Mouse (Mus musculus) regulatory T cell (primary cell): ENCODE data around the gene Dlx3.

Source experiments
- in situ Hi-C: fragments of 300-600 bp; cut with MboI, MseI; formaldehyde crosslinking; loops from one replicate; pipeline ENCODE4 v1.15.1; 2025; ENCODE audit warnings: high pct_unique_total_duplicates

The Dlx3 gene

GRCm38 (mm10) chr11:95087301-95088228 lies 32.4 kb upstream of the Dlx3 start:
- in situ Hi-C loops: no loop called here

DNA sequence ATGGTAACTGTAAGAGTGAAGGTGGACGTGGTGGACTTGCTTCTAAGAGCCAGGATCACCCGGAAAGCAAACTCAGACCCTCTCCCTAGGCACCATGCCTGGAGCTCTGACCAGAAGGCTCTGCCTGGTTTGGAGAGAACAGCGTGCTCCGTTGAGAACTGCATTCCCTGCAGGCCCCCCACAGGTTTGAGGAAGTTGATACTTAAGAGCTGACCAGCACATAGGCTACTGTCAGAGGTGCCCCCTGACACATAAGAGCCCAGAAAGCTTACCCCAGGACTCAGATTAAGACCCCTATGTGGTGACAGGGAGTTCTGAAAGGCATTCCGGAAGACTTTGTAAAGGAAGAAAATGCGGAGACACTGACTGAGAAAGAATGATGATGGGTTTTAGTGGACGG lies 31.6 kb upstream of the Dlx3 start:
- in situ Hi-C loops: no loop called here

DNA sequence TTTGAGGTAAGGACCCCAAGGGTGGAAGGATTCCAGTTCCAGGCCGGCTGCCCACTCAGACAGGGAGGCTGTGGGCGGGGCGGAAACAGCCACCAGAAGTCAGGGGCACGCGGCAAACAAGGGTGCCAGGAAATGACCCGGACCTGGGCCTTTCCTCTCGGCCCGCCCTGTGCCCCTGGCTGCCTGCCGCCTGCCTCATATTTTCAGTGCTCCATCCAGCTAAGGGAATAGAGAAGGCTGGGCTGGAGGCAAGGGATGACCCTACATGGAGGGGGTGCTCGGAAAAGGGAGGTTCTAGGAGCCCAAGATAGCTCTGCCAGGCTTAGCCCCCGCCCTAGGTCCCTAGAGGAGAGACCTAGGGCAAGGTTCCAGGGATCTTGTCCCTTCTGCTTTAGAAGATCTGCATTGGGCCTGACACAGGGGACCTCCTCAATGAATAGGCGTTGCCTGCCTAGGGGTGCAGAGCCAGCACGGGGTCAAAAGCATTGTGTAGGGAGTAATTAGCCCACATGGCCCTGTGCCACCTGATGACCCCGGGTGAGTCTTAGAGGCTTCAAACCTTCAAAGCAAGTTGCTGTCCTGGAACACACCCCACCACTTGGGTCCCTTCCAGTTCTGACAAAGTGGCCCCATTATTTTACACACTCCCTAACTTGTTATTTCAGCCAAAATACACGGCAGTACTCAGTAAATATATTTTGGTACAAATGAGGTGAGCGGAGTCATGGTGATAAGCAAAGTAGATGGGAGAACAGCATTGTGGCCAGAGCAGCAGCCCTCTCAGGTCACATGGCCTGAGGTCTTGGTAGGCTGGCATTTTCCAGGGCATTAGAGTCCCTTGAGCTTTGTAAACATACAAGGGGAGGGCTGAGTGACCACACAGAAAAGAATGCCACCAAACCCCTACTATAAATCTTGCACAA lies 30.8 kb upstream of the Dlx3 start:
- in situ Hi-C loops: no loop called here

DNA sequence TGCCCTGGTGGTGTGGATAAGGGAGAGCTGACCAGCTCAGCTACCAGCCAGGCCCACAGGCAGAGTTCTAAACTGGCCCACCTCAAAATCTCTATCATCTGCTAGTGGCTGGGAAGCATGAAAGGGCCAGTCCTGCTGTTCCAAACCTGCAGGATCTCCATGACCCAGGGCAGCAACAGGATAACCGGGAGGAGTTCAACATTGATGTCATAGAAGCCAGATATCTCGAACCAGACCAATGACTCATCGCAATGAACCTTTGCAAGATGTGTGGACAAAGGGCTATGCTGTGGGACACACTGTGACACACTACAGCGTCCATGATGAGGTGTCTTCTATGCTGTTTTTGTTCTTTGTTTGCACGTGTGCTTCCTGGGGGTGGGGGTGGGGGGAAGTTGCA lies 26.8 kb upstream of the Dlx3 start:
- in situ Hi-C loops: no loop called here

DNA sequence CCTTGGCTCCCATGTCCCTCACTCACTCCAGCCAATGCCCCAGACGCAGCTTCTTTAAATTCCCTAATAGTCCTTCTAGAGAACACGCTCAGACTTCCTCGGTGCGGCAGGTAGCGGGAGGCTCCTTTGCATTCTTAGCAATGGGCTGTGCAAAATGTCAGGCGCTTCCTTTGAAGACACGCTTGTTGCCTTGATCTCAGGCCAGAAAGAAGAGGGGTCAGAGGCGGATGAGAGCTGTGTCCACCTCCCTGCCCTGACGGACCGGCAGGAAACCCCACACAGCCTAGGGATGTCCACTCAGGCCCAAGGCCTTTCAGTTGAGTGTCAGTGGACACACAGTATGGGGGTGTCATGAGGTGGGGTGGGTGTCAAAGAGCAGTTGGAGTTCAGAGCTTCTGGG lies 24.3 kb upstream of the Dlx3 start:
- in situ Hi-C loops: no loop called here

DNA sequence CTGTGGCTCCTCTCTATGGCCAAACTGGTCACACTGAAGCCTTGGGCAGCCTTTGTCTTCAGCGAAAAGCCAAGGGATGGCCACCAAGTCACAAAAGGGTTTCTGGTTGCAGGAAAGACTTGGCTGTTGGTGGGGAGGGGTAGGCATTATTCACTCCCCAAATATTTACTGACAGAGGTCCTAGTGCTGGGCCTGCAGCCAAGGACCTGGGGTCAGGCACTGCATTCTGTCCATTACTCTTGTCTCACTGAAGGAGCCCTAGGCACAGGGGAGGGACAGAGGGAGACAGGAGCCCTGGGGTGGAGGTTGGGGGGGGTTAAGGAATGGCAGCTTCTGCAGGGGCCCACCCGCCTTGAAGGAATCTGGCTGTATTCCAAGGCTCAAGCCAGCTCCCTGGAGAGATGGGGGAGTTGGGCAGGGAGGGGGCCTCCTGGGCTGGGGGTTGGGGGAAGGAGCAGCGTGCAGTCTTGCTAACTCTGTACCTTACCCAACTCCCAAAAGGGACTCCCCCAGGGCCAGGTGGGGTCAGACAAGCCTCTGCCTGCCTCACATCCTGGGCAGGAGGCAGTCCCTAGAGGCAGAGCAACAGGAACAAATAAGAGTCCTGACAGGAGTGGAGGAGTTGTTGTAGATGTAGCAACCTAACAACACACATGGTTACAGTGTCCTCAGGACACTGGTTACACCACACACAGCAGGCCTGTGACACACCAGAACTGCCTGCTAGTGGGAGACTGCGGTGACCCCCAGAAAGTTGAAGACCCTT lies 23.1 kb upstream of the Dlx3 start:
- in situ Hi-C loops: no loop called here

DNA sequence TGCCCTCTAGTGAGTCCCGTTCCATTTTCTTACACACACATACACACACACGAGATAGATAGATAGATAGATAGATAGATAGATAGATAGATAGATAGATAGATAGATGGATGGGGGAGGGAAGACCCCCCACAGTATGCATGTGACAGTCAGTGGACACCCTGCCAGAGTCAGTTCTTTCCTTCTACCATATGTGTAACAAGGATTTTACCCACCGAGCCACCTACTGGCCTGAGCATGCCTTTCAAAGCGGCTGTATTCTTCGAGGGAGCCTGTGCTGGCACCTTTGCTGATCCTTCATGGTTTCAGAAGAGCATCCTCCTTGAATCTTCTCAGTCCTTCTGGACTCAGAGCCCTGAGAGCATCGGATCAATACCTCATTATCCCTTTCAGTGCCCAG lies 22.0 kb upstream of the Dlx3 start:
- in situ Hi-C loops: no loop called here

- in situ Hi-C loops: no loop called here
Measured at GRCm38 (mm10) chr11:95098346-95099095, 21.4 kb upstream of the Dlx3 start.

- in situ Hi-C loops: no loop called here
Measured at GRCm38 (mm10) chr11:95100393-95100792, 19.5 kb upstream of the Dlx3 start.

GRCm38 (mm10) chr11:95101071-95101788 lies 18.7 kb upstream of the Dlx3 start:
- in situ Hi-C loops: no loop called here

GRCm38 (mm10) chr11:95102161-95102904 lies 17.6 kb upstream of the Dlx3 start:
- in situ Hi-C loops: no loop called here

DNA sequence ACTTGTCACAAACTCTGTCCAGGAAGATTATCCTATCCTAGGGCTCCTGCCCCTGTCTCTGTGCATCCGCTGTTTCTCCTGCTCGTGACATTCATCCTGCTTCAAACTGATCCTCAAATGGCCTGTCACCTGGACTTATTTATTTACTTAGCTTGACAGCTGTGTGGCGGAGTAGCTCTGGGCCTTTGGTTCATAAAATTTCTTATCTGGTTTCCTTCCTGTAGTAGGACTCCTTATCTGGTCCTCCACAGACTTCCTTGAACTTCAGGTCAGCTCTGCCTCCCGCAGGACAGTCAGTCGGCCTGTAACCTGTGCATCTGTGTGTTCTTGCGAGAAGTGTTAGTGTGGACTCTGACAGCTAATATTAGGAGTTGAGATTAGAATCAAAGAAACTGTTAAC lies 15.7 kb upstream of the Dlx3 start:
- in situ Hi-C loops: no loop called here

DNA sequence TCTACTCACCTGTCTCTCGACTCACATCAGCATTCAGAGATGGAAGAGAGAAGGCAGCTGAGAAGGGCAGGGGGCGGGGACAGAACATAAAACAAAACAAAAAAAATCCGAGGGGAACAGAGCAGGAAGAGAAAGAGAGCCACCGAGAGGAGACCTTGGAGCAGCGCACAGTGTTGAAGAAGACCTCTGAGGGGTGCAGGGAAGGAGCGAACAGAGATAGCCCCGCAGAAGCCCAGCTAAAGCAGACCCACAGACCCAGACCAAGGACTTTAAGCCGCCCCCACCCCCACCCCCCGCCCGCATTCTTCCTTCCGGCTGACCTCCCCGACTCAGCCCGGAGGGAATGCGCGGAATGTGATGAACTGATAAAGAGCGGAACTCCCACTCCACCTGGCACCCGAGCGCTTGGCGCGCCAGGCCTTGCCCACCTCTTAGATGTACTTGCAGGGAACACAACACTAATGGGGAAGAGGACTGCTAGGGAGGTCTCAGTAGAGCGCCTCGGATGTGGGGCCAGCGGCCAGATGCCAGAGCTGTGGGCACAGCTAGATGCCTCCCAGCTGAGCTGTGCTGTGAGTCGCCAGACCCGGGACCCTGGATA lies 14.5 kb upstream of the Dlx3 start:
- in situ Hi-C loops: loop anchor here (5.0 kb wide), 1 partner anchor 63 kb away; the partner anchor contains the start of gene Pdk2

DNA sequence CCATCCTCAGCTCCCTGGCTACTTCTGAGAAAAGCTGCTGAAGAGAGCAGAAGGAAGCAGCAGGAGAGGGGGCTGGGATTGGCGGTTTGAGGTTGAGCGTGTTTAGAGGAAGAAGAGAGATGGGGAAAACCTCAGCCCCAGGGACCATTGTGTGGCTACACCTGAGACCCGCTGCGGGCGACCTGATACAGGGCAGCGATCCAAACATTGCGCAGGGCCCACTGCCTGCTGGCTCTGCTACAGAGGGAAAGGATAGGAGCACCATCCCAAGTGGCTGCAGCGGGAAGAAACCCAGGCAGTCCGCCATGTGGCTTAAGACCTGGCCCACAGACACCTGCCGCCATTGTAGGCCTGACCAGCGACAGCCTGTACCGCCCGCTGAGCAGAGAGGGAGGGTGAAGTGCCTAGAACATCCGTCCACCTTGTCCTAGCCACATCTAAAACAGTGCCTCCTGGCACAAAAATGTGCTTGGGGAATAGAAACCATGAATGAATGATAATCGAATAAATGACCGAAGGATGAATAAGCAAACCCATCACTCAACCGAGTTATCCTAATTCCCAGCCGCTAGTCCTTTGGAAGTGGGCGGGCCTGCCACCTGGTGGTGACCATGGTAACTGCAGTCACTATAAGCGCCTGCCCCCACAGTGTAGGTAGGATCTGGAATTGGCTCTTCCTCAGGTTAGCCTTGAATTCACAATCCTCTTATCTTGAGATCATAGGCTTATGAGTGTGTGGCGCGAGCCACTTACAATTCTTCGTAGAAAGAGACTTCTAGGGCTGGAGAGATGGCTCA lies 13.3 kb upstream of the Dlx3 start:
- in situ Hi-C loops: loop anchor here (5.0 kb wide), 1 partner anchor 64 kb away; the partner anchor contains the start of gene Pdk2

GRCm38 (mm10) chr11:95109000-95109399 lies 10.9 kb upstream of the Dlx3 start:
- in situ Hi-C loops: loop anchor here (5.0 kb wide), 1 partner anchor 67 kb away; the partner anchor contains the start of gene Pdk2

- in situ Hi-C loops: no loop called here
Measured at GRCm38 (mm10) chr11:95110081-95110480, 9.8 kb upstream of the Dlx3 start.

GRCm38 (mm10) chr11:95117030-95117429 lies 2.9 kb upstream of the Dlx3 start:
- in situ Hi-C loops: no loop called here

GRCm38 (mm10) chr11:95118505-95118904 lies 1.4 kb upstream of the Dlx3 start:
- in situ Hi-C loops: no loop called here
